Mouse (Mus musculus) kidney, embryonic 16.5 days (tissue): ENCODE measurements around the gene Ahdc1. TPM values are rescaled to one million over a fixed set of nuclear protein-coding genes. Genes with fewer than 3 reads are reported as not detected.

Experiments
- ATAC-seq: fragments of 200-750 bp; cut with Nextera tagmentation; 2 replicates; pipeline ENCODE4 v1.8.0; 2017; ENCODE audit warnings: moderate TSS enrichment; ENCODE audit not compliant: low FRiP score, low TSS enrichment
- H3K27ac ChIP-seq: fragments of 300-500 bp; sonication (generic); 2 replicates; pipeline ENCODE4 v1.5.1; 2014; ENCODE audit warnings: low read length
- H3K27me3 ChIP-seq: fragments of 300-500 bp; sonication (generic); 2 replicates; pipeline ENCODE4 v1.6.1; 2014; ENCODE audit warnings: low read length, control low read depth, mixed read lengths; ENCODE audit not compliant: insufficient read depth
- H3K36me3 ChIP-seq: fragments of 300-500 bp; sonication (generic); 2 replicates; pipeline ENCODE4 v1.6.1; 2014; ENCODE audit warnings: low read length, control low read depth, mixed read lengths; ENCODE audit not compliant: insufficient read depth
- H3K4me1 ChIP-seq: fragments of 300-500 bp; sonication (generic); 2 replicates; pipeline ENCODE4 v1.6.1; 2014; ENCODE audit warnings: low read length, control low read depth, mixed read lengths; ENCODE audit not compliant: insufficient read depth
- H3K4me2 ChIP-seq: fragments of 300-500 bp; sonication (generic); replicated peaks from 2 replicates; pipeline ENCODE4 v1.6.1; 2014; ENCODE audit warnings: low read depth, low read length
- H3K4me3 ChIP-seq: fragments of 300-500 bp; sonication (generic); 2 replicates; pipeline ENCODE4 v1.5.1; 2014; ENCODE audit warnings: mild to moderate bottlenecking, low read length
- H3K9ac ChIP-seq: fragments of 300-500 bp; sonication (generic); replicated peaks from 2 replicates; pipeline ENCODE4 v1.6.1; 2014; ENCODE audit warnings: low read length
- H3K9me3 ChIP-seq: fragments of 300-500 bp; sonication (generic); 2 replicates; pipeline ENCODE4 v1.6.1; 2016; ENCODE audit warnings: low read length, control low read depth
- WGBS: fragments of 180-500 bp; shearing (Covaris S2); extraction: QIAGEN DNeasy Blood & Tissue Kit; methylation state at CpG from one replicate; pipeline ENCODE4 v1.1.7; 2014; 5-methylcytosine and 5-hydroxymethylcytosine counted together
- polyA plus RNA-seq: library from polyadenylated mRNA; unstranded; fragments of >200 nt; fragmentation: Nextera tagmentation; extraction: Ambion mirVana; gene quantifications from 2 replicates; pipeline ENCODE4 v1.2.1, GENCODE M21; 2015

Gene Ahdc1
- polyA plus RNA-seq: 9.8 and 11.7 TPM in 2 replicates

GRCm38 (mm10) chr4:133011028-133011820 is at the start of gene Ahdc1:
Ahdc1 (plus strand) TSS chr4:133011260.
- peak within 1 kb of the TSS; percentile 96 for H3K4me3 ChIP-seq
- peaks cover 12% of the 10 kb centered on the region for H3K27me3 ChIP-seq
- peak within 1 kb of the TSS; percentile 99 for H3K9ac ChIP-seq
- under 1% methylated on average over 66 of the region's 66 CpGs for WGBS
- ATAC-seq: peak; percentile 71
- peak within 1 kb of the TSS; percentile 97 for H3K27ac ChIP-seq
- H3K4me2 ChIP-seq: peak within 1 kb of the TSS; percentile 82
- H3K36me3 ChIP-seq: no peaks in the 10 kb centered on the region
- H3K9me3 ChIP-seq: no peaks in the 10 kb centered on the region
- peaks cover 53% of the 10 kb centered on the region for H3K4me1 ChIP-seq

- H3K4me2 ChIP-seq: no peak overlapping the region
- no peak overlapping the region for H3K27ac ChIP-seq
- ATAC-seq: no peak
- WGBS: 78% methylated on average over 5 of the region's 5 CpGs
- no peak overlapping the region for H3K9ac ChIP-seq
- H3K4me3 ChIP-seq: no peak overlapping the region
- no peaks in the 10 kb centered on the region for H3K27me3 ChIP-seq
- H3K36me3 ChIP-seq: no peaks in the 10 kb centered on the region
- no peaks in the 10 kb centered on the region for H3K9me3 ChIP-seq
- peaks cover 29% of the 10 kb centered on the region for H3K4me1 ChIP-seq
Observed at GRCm38 (mm10) chr4:132961866-132962265, 49.2 kb upstream of the Ahdc1 start.

- Histone ChIP-seq H3K9ac (no peak overlapping the region), H3K36me3 (no peaks in the 10 kb centered on the region), H3K4me1 (peaks cover 29% of the 10 kb centered on the region), H3K27me3 (no peaks in the 10 kb centered on the region), H3K27ac (no peak overlapping the region), H3K4me2 (no peak overlapping the region), H3K9me3 (no peaks in the 10 kb centered on the region), H3K4me3 (no peak overlapping the region)
- no peak for ATAC-seq
- 96% methylated on average over 4 of the region's 4 CpGs for WGBS
Observed at GRCm38 (mm10) chr4:132962628-132963027, 48.4 kb upstream of the Ahdc1 start.

DNA sequence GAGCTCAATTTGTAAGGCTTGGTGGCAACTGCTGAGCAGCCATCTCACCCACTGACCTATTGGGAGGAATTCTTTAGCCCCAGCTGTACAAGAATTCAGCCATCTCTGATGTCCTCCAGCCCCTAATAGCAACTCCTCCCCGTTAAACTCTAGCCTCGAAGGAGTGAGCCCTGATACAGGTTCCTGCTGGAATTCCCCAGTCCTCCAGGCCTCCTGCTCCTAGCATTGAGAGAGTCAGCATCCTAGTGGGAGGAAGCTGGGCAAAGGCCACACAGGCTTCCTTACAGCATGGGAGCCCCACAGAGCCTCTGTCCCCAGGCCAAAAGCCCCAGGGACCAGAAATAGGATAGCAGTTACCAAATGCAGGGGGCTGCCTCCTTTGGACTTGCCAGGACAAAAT is 47.6 kb upstream of the Ahdc1 start:
- no peak overlapping the region for H3K4me3 ChIP-seq
- H3K36me3 ChIP-seq: no peaks in the 10 kb centered on the region
- 32% methylated on average over 2 of the region's 2 CpGs for WGBS
- no peaks in the 10 kb centered on the region for H3K9me3 ChIP-seq
- H3K27me3 ChIP-seq: no peaks in the 10 kb centered on the region
- peaks cover 29% of the 10 kb centered on the region for H3K4me1 ChIP-seq
- H3K9ac ChIP-seq: no peak overlapping the region
- no peak overlapping the region for H3K4me2 ChIP-seq
- H3K27ac ChIP-seq: no peak overlapping the region
- no peak for ATAC-seq

GRCm38 (mm10) chr4:132964064-132964463 is 47.0 kb upstream of the Ahdc1 start:
- H3K36me3 ChIP-seq: no peaks in the 10 kb centered on the region
- no peak overlapping the region for H3K4me2 ChIP-seq
- no peaks in the 10 kb centered on the region for H3K27me3 ChIP-seq
- no peak for ATAC-seq
- WGBS: 51% methylated on average over 3 of the region's 3 CpGs
- H3K9ac ChIP-seq: no peak overlapping the region
- no peak overlapping the region for H3K27ac ChIP-seq
- peaks cover 23% of the 10 kb centered on the region for H3K4me1 ChIP-seq
- H3K4me3 ChIP-seq: no peak overlapping the region
- H3K9me3 ChIP-seq: no peaks in the 10 kb centered on the region

GRCm38 (mm10) chr4:132964473-132964872 is 46.6 kb upstream of the Ahdc1 start:
- Histone ChIP-seq H3K36me3 (no peaks in the 10 kb centered on the region), H3K9ac (no peak overlapping the region), H3K27me3 (no peaks in the 10 kb centered on the region), H3K27ac (no peak overlapping the region), H3K4me1 (peaks cover 19% of the 10 kb centered on the region), H3K4me3 (no peak overlapping the region), H3K4me2 (no peak overlapping the region), H3K9me3 (no peaks in the 10 kb centered on the region)
- 56% methylated on average over 5 of the region's 5 CpGs for WGBS
- ATAC-seq: no peak

- Histone ChIP-seq H3K27ac (no peak overlapping the region), H3K4me2 (no peak overlapping the region), H3K9ac (no peak overlapping the region), H3K4me1 (no peaks in the 10 kb centered on the region), H3K9me3 (no peaks in the 10 kb centered on the region), H3K4me3 (no peak overlapping the region), H3K36me3 (no peaks in the 10 kb centered on the region), H3K27me3 (peaks cover 4% of the 10 kb centered on the region; the same call in 1 of the 2 replicates)
- 44% methylated on average over 6 of the region's 6 CpGs for WGBS
- ATAC-seq: no peak
Observed at GRCm38 (mm10) chr4:132968105-132968938, 42.7 kb upstream of the Ahdc1 start.

GRCm38 (mm10) chr4:132971601-132972000 is 39.5 kb upstream of the Ahdc1 start:
- Histone ChIP-seq H3K27ac (no peak overlapping the region), H3K9me3 (no peaks in the 10 kb centered on the region), H3K4me2 (no peak overlapping the region), H3K36me3 (no peaks in the 10 kb centered on the region), H3K4me3 (no peak overlapping the region), H3K4me1 (peaks cover 28% of the 10 kb centered on the region), H3K9ac (no peak overlapping the region), H3K27me3 (peaks cover 24% of the 10 kb centered on the region)
- 69% methylated on average over 6 of the region's 6 CpGs for WGBS
- ATAC-seq: no peak

- no peak for ATAC-seq
- Histone ChIP-seq H3K27me3 (peaks cover 24% of the 10 kb centered on the region), H3K36me3 (no peaks in the 10 kb centered on the region), H3K4me1 (peaks cover 33% of the 10 kb centered on the region), H3K9me3 (no peaks in the 10 kb centered on the region), H3K4me3 (no peak overlapping the region), H3K9ac (no peak overlapping the region), H3K4me2 (no peak overlapping the region), H3K27ac (no peak overlapping the region)
- 62% methylated on average over 3 of the region's 3 CpGs for WGBS
Observed at GRCm38 (mm10) chr4:132972101-132972500, 39.0 kb upstream of the Ahdc1 start.

DNA sequence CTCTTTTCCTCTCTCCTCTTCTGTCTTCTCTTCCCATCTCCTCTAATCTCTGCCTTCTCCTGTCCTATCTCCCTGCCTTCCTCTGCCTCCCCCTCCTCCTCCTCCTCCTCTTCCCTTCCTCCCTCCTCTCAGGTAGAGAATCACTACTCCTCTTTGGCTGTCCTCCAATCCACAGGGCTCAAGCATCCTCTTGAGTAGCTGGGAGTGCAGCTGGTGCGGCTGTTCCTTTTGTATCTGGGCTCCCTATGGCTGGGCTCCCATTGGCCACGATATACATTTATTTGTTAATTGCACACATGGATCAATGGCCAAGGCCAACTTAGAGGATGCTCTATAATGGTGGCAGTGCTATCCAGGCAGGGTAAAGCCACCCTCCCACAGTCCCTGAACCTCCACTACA is 38.5 kb upstream of the Ahdc1 start:
- Histone ChIP-seq H3K27me3 (peaks cover 24% of the 10 kb centered on the region), H3K36me3 (no peaks in the 10 kb centered on the region), H3K9me3 (no peaks in the 10 kb centered on the region), H3K4me2 (no peak overlapping the region), H3K9ac (no peak overlapping the region), H3K27ac (no peak overlapping the region), H3K4me3 (no peak overlapping the region), H3K4me1 (peaks cover 38% of the 10 kb centered on the region)
- ATAC-seq: no peak
- 55% methylated on average over 2 of the region's 2 CpGs for WGBS
